Mouse (Mus musculus): ENCODE data around the gene Immp2l.

Immp2l gene

DNA sequence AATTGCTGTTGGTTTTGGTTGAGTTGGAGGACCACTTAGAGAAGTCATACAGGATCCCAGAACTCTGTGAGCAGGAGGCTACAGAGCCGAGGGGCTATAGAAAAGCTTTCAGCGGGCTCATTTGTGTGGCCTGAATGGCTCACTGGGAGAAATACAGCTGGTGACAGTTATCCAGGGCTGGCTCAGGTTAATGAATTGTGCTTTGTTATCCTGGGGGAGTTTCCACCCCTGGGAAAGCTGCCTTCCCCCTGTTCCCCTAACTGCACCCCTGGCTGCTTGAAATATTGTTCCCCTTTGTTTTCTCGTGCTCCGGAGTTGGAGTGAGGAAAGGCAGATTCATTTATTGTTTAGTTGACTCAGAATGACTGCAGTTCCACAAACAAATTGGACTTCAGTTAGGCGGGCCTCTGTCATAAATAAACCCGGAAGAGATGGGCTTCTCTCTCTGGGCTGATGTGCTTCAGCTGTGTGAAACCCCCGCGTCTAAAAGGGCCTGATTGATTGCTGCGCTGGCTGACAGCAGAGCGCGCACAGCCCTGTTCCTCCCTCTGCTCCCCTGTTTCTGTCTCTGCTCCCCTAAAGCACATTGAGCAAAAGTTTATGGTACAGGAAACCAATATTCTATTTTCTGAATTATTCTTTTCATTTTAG lies 291.0 kb downstream of the Immp2l start:
- peak; percentile 77 for DNase-seq (ENCODE audit: low read depth, low spot score)

- no peak for DNase-seq (ENCODE audit: low read depth, low spot score)
These were observed 292.0 kb downstream of the Immp2l start for GRCm38 (mm10) chr12:41315871-41316270.

GRCm38 (mm10) chr12:41316426-41316825 lies 292.5 kb downstream of the Immp2l start:
- no peak for DNase-seq (ENCODE audit: low read depth, low spot score)

DNA sequence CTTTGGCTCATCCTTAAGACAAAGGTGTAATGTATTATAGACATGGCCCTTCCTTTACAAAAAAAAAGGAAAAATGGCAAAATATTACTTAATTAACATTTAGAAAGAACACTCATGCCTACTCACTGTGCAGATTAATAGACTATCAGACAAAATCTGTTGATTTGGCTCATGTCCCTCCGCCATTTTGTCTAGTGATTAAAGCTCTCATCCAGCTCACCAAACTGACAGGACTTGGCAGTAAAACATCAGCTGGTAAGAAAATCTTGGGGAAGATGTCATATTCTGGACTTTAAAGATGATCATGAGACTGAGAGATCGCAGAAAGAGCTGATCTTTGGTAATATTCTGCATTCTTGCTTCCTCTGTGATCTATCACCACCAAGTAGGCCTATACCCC lies 293.5 kb downstream of the Immp2l start:
- no peak for DNase-seq (ENCODE audit: low read depth, low spot score)

DNA sequence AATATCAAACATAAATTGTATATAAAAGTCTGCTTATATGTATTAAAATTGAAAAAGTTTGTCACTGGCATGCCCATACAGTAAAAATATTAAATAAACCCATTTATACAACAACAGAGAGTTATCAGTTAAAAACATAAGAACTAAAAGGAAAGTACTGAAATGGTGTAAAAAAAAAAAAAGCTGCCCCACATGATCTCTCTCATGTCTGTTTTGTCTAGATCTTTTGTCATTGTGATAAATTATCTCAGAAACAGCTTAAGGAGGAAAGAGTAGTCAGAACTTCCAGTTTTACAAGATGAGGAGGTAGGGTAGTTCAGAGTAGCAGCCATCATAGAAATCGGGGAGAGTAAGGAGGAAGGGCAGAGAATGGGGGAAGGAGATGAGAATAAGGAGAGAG lies 298.1 kb downstream of the Immp2l start:
- no peak for DNase-seq (ENCODE audit: low read depth, low spot score)

DNA sequence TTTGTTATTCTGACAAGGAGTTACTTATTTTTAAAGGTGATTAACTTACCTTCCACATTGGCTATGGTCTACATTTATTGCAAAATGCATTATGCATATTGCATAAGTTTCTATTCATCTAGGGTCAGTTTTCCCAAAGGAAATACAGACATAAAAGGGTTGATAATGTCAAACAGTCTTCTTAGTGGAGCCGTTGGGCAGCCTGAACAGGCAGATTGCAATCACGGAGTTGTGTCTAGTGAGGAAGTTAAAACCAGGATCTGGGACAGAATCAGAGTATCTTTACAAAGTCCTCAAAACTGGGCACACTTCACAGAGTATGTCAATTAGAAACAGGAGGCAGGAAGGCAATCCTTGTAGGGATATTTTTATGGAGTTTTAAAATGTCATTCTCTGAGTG lies 300.5 kb downstream of the Immp2l start:
- no peak for DNase-seq (ENCODE audit: low read depth, low spot score)

DNA sequence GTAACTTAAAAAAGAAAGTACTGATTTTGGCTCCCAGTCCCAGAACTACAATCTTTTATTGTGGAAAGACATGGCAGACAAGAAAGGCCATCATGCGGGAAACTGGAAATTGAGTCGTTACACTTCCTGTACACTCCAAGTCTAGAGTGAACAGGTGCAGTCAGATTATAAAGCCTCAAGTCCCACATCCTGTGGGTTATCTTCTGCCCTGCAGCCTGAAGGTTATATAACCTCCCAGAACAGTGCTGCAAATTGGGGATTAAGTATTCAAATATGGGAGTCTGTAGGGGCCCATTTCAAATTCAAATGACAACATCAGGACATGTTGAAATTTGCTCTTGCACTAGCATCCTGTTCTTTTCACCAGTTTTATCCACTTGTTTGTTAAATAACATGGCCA lies 301.9 kb downstream of the Immp2l start:
- no peak for DNase-seq (ENCODE audit: low read depth, low spot score)

DNA sequence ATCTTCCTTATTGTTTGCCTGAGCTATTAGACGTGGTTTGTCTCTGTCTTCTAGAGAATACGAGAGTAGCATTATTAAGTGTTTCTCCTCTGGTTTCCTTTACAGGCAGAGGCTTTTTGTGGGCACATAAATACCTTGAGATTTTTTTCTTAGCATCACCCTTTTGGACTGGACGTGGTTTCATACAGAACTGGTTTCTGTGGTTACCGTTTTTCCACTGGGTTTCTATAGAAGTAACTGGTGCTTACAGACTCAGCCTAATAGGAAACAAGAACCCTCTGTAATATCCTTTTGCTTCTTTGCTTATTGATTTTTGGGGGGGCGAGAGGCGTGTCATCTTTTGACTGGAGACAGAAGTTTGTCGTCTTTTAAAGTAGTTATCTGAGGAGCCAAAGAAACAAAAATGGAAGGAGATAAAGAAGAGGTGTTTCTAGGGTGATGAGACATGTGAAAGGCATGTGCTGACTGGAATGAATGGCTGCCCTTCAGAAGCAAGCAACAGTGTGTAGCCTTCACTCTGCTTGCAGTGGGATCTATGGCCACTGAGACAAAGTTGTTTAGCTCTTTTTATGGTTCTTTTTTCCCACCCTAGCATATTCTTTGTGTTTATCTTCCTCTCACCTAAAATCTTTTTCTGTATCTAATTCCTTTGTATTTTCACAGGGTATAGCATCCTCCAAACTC lies 307.2 kb downstream of the Immp2l start:
- no peak for DNase-seq (ENCODE audit: low read depth, low spot score)

DNA sequence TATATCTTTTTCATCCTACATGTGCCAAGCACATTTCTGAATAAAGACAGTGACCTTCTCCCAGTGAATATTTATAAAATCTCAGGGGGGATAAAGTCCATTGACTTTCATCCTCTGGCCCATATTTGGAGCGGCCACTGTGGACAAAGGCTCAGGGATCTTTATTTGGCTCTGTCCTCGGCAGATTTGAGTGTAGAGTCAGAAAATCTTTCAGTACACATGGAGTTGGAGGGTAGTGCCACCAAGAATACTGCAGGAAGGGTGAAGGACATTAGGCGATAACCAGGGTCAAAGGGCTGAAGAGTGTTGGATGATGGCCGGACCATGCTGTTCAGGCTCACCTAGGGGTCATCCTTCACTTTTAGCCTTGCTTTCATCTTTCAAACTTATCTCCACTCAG lies 321.7 kb downstream of the Immp2l start:
- DNase-seq (ENCODE audit: low read depth, low spot score) = no peak

DNA sequence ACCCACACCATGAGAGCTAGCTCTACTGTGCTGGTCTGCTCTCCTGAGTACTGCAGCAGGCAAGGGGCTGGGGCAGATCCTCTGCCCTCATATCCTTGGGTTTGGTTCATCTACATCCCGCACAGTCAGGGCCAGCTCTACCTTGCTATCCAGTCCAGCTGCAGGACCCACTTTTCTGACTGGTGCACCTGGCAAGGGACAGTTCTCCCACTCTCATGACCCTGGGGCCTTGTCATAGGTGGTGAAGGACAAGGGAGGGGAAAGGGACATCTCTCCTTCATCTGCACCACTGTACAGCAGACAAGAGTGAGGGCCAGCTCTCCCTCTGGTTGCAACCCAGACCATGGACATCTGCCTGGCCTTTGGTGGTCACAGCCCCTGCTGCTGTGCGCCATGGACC lies 323.6 kb downstream of the Immp2l start:
- DNase-seq (ENCODE audit: low read depth, low spot score) = no peak

DNA sequence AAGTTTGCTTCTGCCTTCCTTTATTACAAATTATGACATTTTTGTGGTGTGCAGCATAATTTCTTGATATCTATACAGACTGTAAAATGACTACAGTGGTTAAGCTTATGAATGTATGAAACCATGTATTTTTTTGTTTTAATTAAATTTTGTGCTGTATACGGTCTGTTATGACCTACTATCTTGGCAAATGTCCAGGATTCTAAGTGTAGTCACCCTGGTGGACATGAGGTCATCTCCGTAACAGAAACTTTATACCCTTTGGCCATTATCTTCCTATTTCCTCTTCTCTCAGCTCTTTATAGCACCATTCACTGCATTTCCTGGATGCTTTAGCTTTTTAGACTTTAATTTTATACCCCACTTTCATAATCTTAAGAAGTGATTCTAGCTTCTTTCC lies 325.5 kb downstream of the Immp2l start:
- DNase-seq (ENCODE audit: low read depth, low spot score) = no peak

DNA sequence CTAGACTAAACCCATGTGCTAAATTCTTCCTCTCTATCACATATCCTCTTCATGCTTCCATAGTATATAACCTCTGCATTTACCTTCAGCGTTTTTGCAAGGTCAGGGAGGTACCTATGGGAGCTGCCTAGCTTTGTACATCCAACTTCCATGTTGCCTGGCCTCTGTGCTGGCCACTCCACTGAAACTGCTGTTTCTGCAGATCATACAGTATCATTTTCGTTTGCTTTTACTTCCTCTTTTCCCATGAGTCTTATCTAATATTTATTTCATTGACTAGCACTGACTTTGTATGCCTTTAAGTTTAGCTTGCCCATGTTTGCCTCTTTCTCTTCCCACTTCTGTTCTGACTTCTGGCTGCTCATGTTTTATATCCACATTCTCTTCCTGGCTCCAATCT lies 325.9 kb downstream of the Immp2l start:
- DNase-seq (ENCODE audit: low read depth, low spot score) = no peak

- no peak for DNase-seq (ENCODE audit: low read depth, low spot score)
These were observed 327.4 kb downstream of the Immp2l start for GRCm38 (mm10) chr12:41351275-41351674.

DNA sequence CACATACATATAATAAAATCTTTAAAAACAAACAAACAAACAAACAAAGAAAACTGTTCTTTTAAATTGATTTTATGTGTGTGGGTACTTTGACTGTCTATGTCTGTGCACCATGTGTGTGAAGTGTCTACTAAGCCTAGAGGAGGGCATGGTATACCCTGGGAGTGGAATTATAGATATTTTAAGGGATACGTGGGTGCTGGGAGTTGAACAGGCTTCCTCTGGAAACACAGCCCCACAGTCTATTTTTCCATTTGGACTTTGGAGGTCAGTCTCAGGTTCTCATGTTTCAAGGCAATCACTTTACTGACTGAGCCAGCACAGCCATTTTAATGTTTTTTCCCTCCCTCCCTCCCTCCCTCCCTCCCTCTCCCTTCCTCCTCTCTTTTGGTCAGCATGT lies 331.0 kb downstream of the Immp2l start:
- DNase-seq (ENCODE audit: low read depth, low spot score) = no peak

DNA sequence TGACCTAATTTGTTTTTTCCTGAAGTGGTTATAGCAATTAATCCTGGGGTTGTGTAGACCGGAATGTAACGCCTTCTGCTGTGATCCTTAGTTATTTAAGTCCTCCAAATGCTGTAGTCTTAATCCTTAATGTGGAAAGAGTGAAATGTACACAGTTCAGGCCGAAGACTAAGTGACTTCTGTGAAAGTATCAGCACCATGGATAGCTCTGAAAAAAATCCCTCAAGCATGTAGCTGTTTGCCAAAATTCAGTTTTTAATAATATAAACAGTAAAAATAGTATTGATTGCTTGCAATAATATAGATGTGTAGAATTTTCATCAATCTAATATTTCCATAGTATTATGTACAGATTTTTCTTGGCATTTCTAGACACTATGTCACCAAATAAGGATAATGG lies 332.1 kb downstream of the Immp2l start:
- peak; percentile 34 for DNase-seq (ENCODE audit: low read depth, low spot score)

GRCm38 (mm10) chr12:41386685-41387084 lies 362.8 kb downstream of the Immp2l start:
- no peak for DNase-seq (ENCODE audit: low read depth, low spot score)

GRCm38 (mm10) chr12:41394231-41394630 lies 370.3 kb downstream of the Immp2l start:
- DNase-seq (ENCODE audit: low read depth, low spot score) = no peak

DNA sequence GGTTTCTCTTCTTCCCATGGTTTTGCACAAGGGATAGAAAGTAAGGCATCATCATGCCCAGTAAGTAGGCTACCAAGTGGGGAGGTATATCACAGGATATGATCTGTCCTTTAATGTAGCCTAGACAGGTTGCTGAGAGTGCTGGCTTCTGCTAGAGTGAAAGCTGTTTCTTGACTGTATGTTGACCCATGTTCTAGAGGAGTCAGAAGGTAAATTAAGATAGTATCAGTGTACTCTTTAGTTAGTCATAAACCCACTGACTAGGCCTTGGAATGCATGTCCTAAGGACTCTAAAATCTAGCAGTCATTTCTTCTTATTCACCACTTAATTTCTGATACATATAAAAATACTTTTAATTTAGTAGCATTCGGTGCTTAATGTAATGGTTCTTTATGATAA lies 377.2 kb downstream of the Immp2l start:
- DNase-seq (ENCODE audit: low read depth, low spot score) = no peak

DNA sequence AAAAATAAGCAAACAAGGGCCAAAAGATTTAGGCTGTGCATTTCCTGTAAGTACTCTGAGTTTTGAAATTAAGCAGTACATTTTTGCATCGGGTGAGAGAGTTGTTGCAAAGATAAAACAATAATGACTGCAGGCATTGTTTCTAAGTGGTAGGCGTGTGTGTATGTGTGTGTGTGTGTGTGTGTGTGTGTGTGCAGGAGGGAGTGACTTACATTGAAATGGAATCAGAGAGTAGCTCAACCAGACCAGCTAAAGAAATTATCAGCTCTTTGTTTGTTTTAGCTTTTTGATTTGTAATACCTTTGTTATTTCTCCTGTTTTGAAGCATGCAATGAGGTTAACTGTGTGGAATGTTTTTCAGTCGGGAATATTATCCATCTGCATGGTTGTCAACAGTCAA lies 378.0 kb downstream of the Immp2l start:
- no peak for DNase-seq (ENCODE audit: low read depth, low spot score)

GRCm38 (mm10) chr12:41409431-41409830 lies 385.5 kb downstream of the Immp2l start:
- peak; percentile 27 for DNase-seq (ENCODE audit: low read depth, low spot score)

DNA sequence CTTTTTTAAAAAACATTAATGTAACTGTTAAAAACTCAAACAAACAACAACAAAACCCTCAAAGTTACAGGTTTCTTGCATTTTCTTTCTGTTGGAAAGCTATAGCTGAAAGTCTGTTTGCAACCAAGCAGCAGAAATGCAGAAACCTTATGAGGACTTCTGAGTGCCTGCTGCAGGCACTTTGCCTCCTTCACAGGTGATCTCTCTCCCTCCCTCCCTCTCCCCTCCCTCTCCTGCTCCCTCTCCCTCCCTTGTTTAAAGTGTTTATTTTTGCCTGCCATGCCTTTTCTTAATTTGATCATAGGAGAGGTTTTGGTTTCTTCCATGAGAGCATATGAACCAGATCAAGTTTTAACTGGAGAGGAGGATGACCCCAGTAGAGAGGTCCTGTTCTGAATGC lies 392.7 kb downstream of the Immp2l start:
- no peak for DNase-seq (ENCODE audit: low read depth, low spot score)

DNA sequence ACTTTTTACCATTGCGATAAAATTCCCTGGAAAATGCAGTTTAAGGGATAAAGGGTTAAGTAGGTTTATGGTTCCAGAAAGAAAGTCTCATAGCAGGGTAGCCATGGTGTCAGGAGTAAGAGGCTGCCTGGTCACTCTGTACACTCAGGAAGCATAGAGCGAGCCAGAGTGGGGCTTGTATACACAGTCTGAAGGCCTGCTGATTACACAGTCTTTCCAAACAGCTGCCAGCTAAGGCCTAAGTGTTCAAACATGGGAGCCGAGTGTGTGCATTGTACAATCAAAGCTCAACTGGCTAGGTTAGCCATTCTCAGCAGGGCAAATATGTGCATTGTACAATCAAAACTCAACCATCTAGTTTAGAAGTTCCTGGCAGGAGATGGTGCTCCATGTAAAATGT lies 393.2 kb downstream of the Immp2l start:
- DNase-seq (ENCODE audit: low read depth, low spot score) = no peak

GRCm38 (mm10) chr12:41417961-41418360 lies 394.1 kb downstream of the Immp2l start:
- DNase-seq (ENCODE audit: low read depth, low spot score) = no peak

Data from mesoderm, embryonic 11.5 days (tissue).